Mouse (Mus musculus) ZHBTc4 (cell line): ENCODE results near the gene Csmd2.

Experiments
- DNase-seq: peaks from one replicate; pipeline ENCODE4 v3.0.0-alpha.2; 2011; ENCODE audit warnings: low read depth, low spot score

Csmd2 gene

DNA sequence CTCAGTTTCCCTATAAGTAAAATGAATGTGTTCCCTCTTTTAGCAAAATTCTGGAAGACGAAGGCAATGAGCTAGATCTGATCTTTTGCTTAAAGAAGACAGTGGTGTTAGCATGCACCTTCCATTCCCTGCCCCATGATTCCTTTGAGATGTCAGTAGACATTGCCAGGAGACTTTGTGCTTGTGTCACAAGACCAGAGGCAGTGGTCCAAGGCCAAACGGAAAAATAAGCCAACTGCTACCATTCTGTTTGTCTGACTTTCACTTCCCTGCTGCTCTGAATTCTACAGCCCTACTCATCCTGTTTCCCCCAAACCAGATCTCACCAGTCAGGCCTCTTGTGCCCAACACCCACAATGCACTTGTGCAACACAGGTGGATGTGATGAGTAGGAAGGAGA is 427.1 kb downstream of the Csmd2 start:
- DNase-seq, result no peak

DNA sequence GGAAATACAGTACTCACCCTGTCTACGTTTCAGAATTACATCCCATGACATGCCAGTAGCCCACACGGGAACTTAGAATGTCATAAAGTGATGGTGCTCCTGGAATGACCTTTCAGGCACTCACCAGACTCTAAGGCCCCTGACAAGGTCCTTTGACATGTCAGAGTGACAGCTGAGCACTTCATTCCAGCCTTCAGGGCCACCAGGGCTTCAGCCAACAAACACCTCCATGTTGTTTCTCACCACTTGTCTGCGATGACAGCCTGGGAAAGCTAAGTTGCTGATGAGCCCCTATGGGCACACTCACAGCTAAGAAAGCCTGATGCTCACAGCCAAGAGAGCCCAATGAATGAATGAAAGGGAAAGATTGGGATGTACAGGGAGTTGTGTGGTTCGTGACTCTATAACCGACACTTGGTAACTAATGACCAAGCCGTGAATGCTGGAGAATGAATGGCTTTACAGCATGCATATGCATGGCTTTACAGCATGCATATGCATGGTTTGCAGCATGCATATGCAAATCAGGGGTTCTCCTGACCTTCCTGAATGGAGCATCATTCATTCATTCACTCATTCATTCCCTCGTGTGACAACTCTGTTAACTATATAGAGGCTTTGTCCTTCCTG is 432.4 kb downstream of the Csmd2 start:
- no peak for DNase-seq

DNA sequence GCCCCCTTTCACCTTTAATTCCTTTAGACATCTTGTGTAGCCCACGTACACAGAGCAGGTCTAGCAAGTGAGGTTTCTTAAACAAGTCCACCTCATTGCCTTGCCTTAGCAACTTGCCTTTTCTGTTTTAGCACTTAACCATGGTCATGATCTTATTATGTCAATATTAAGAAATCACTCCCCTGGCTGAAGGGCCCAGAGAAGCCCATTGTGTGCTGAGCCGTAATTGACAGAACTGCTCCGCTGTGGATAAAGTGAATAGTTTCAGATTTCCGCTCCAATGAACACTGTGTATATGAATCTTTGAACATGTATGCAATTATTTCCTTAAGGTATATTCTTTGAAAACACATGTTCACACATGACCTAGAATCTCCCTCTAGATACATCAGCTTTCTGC is 434.8 kb downstream of the Csmd2 start:
- no peak for DNase-seq

DNA sequence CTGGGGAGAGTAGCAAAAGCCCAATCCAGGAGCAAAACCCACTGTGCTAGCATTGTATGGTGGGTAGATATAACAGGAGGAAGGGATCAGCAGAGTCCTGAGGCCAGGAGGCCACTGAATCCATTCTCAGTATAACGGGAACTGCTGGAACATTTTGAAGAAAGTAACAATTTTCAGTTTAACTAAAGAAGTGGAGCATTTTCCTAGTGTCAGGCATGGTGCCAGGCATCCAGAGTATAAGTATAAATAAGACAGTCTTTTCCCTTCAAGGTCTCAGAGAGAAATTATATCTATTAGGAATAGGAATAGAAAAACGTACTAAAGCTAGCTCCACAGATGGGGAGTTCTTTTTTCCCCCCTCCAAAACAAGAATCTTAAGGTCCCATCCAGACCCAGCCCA is 437.7 kb downstream of the Csmd2 start:
- DNase-seq, result no peak

DNA sequence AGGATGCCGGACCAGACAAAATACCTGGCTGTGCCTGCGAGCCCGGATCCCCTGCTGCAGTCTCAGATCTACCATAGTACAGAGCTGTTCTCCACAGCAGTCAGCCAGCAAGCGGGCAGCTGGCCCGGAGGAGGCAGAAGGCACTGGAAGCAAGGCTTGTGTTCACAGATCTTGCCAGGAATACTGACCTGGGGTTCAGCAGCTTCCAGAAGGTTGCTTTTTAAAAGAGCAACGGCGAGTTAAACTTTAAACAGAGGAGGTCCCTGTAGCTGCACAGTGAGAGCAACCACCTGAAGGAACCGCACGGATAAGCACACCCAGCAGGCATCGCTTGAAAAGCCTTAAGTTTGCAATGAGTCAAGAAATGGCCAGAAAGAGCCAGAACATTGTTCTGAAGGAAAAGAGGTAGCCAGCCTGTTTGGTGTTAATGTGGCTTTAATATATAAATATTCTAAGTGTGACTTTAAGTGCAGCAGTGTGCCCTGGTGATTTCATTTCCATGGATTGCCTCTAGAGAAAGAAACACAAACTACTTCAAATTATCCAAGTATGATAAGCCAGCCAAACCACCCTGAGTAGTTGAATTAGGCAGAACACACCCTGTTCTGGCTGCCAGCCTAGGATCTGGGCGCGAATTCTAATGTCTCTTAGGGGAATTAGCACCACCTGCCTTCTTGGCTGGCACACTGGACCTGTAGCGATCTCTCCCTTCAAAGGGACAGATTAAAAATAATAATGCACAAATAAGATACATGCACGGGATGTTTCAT is 439.8 kb downstream of the Csmd2 start:
- no peak for DNase-seq

DNA sequence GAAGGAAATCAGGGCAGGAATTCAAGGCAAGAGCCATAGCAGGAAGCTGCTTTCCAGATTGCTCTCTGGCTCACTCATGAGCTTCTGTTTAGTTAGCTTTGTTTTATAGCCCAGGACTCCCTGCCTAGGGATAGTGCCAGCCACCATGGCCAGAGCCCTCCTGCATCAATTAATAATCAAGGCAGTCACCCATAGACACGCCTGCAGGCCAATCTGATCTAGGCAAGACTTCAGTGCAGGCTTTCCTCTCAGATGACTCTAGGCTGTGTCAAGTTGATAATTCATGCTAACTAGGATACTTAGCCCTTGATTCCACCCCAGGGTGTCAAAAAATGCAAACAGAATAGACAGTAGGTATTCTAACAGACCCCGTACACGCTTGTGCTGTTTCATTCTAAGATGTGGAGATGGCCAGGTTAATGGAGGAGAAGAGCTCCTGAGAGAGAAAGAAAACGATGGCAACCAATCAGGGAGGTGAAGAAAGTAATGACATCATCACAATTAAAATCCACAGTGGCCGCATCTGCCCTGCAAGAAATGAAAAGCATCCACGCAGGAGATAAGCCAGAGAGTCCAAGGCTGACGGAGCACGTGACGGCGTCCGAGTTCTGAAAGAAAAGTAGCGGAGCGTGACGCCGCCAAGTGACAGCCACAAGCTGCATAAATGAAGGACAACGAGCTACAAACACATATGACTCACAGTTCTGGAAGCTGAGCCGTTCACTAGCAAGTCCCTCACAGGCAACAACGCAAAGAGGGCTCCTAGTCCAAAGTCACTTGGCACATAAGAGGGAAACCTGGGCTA is 440.8 kb downstream of the Csmd2 start:
- DNase-seq, result no peak

DNA sequence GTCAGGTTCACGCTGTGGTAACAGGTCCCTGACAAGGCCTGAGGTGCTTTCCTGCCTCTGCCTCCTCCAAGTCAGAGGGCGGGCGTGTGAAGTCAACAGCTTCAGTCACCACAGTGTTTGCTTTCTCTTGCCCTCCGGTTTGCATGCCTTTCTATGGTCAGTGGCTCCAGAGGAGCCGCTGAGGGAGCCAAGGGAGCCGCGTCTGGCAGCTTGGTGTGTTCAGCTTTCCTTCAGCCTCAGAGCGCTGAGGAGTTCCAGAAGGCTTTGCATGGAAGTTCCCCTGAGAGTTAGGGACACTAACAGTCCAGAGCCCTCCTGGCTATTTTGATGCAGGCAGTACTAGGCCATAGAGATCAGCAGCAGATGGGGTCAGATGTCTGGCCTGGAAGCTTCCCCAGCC is 441.9 kb downstream of the Csmd2 start:
- no peak for DNase-seq

DNA sequence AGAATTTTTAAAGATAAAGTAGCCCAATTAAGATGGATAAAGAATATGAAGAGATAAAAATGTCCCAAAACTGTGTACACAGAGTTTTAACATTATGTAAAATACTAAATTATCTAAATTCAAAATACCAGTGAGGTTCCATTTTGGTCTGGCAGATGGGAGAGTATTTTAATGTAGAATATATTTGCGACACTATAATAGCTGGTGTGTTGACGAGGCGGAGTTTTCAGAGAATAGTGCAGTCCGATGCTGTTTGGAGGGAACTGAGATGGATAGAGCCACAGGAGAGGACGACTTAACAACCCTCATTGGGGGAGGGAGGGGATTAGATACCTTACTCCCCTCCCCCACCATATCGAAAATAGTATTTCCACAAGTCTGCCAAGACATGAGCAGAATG is 452.9 kb downstream of the Csmd2 start:
- DNase-seq, result no peak

DNA sequence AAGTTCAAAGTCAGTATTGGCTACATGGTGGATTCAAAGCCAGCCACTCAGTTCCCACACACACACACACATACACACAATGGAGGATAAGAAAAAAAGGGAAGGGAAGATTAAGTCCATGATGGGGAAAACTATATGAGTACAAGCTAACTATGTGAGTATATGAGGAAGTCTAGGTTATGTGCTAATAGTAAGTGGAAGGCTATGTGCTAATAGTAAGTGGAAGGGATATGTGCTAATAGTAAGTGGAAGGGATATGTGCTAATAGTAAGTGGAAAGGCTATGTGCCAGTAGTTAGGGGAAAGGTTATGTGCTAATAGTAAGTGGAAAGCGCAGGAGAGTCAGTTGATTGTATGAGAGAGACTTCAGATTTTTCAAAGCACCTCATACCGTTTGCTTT is 453.6 kb downstream of the Csmd2 start:
- no peak for DNase-seq

DNA sequence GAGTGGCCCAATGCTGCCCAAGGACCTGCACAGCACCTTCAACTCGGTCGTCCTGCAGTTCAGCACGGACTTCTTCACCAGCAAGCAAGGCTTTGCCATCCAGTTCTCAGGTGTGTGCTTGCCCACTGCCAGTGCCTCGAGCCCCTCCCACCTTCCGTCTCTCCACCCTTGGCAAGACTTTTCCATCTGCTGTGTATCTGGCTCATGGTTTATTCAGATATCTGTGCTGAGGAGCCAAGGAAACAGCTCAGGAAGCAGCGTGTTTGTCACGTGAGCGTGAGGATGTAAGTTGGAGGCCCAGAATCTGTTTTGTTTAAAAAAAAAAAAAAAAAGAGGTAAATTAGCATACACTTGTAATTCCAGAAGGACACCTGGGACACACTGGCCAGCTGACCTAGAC is 455.1 kb downstream of the Csmd2 start:
- DNase-seq, result no peak

DNA sequence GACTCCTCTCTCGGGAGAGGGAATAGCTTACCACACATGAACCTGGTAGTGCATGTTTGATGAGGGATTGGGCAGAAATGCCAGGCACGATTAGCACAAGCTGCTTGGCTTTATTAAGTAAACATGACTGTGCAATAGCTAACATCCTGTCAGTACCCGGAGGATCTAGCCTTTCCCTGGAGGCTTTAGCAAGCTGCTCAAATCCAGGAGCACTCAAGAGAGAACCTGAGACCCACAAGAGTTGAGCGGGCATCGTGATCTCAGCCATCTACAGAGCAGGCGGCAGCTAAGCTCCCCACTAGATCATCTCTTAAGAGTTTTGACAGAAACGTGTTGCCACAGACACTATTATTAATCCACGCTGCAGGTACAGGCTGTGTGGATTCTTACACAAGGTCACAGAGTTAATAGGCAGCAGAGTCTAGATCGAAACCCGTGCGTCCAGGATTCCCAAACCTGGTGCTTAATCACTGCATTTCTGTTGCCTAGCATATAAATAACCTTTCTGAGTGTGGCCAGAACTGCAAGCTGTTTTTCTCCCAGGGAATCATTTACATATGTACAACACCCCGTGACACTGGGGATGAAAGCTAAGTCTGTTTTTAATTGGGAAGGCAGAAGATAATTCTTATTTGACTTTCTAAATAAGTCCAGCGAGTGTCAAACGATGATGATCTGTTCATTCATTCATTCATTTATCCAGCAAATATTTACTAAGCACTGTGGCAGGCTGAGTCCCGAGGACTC is 458.0 kb downstream of the Csmd2 start:
- no peak for DNase-seq

DNA sequence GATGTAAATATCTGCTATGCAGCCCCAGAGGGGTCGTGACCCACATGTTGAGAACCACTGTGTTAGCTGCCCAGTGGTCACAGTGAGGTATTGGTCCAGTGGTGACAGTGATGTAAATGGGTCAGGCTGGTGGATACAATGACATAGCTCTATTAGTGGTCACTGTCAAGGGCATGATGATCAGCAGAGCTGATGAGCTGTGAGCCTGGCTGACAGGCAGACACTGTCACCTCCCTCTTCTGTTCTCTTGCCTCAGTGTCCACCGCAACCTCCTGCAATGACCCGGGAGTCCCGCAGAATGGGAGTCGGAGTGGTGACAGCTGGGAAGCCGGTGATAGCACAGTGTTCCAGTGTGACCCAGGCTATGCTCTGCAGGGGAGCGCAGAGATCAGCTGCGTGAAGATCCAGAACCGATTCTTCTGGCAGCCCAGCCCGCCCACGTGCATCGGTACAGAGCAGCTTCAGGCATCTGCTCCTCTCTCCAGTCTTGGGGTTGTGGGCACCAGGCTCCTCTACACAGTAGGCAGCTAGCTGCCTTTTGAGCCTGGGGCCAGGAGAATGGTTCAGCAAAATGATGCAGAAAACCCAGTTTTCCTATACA is 461.3 kb downstream of the Csmd2 start:
- no peak for DNase-seq

DNA sequence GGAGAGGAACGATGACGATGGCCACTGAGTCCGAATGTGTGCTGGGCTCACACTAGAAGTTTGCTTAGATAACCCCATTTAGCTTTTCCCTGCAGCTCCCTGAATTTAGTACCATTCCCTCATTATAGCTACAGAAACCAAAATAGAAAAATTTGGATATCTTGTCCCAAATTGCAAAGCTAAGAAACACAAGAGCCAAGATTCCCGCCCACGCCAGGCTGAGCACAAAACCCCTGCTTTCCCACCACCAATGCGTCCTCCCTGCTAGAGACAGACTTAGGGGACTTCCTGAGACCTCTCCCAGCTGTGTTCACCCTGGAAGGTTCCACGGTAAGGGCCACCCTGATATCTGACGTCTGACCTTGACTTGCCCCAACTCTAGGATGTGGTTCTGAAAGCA is 462.5 kb downstream of the Csmd2 start:
- DNase-seq, result no peak

DNA sequence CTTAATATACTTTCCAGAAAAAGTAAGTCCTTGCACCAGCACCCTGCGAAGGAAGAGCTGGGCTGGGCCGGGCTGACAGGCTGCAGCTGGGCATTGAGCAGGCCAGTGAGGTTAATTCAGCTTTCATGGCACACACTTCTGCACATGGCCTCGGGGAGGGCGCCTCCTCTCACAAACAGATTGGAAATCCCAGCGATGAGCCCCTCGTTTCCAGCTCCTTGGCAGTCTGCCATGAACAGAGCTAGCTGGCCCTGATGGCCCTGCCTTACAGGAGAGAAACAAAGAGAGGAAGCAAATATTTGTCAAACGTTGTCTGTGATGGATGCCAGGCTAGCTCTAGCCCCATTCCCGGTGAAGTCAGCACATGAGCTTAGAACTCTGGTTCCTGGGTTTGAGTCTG is 463.3 kb downstream of the Csmd2 start:
- no peak for DNase-seq

DNA sequence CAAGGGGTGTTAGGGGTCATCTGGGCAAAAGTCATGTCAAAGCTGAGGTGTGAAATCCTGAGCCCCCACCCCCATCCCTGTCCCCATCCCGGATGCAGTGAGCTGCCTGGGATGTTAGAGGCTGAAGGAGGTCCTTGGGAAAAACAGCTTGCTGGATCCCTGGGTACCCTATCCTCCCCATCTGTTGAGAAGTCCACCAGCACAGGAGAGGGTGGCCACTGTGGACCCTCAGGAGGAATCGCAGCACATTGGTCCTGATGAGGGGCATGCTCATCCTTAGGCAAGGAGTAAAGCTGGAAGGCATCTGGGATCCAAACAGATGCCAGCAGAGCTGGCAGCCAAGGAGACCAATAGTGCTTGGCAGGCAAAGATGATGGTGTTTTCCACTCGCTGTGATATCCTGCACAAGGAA is 463.7 kb downstream of the Csmd2 start:
- DNase-seq, result no peak

DNA sequence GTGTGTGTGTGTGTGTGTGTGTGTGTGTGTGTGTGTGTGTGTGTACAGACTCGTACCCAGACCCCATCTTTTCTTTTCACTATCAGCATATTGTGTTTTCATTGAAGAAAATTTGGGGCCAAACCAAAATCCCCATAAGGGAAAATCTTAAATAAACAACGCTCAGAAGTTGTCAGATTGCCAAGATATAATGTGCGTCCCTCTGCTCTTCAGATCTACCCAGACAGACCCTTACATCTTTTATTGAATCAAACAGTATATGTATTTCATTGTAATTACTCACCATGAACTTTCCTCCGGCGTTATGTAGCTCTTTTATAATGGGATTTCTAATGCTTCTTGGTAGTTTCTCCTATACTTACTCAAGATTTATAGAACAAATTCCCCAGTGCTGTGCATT is 479.1 kb downstream of the Csmd2 start:
- DNase-seq, result no peak

DNA sequence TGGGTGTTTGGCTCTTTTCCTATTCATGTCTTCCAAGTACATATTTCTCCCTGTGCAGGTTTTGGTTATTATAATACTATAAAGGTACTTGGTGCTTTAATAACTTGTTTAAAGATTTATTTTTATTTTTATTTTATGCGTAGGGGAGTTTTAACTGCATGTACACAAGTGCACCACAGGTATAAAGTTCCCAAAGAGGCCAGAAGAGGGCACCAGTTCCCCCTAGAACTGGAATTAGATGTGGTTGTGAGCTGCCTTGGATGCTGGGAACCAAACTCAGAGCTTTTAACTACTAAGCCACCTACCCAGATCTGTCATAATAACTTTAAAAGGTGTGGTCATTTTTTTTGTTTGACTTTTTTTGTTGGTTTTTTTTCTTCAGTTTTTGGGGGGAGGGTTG is 480.4 kb downstream of the Csmd2 start:
- peak; percentile 32 for DNase-seq

DNA sequence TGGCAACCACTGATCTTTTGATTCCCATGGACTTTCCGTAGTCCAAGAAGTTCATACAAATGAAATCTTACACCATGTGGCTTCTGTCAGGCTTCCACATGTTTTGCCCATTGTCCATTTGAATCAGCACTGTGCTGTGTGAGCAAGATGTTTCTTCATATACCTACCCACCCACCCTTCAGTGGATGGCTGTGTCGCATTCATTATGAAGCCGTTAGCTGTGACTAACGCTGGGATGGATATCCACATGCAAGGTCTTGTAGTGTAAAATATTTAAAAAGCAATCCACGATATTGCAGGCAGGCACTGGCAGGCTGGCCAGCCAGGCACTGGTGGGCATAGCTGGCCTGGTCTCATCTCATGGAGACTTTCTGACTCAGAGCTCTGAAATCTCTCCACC is 488.6 kb downstream of the Csmd2 start:
- DNase-seq, result no peak

DNA sequence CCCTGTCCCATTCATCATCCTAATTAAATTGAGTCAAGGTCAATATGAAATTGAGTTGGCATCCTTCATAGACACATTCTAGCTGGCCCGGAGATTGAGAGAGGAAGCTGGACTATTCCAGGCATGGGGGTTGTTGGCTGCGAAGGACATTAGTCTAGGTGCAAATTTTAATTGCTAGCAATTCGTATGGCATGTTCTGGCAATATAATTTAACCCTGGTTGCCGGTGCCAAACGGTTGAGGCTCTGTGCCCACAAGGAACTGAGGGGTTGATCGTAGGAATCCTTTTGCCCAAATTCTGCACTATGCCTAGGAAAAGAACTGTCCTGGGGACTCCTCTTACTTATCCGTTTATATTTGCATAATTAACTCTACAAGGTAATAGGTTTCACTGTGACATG is 496.2 kb downstream of the Csmd2 start:
- DNase-seq, result no peak

DNA sequence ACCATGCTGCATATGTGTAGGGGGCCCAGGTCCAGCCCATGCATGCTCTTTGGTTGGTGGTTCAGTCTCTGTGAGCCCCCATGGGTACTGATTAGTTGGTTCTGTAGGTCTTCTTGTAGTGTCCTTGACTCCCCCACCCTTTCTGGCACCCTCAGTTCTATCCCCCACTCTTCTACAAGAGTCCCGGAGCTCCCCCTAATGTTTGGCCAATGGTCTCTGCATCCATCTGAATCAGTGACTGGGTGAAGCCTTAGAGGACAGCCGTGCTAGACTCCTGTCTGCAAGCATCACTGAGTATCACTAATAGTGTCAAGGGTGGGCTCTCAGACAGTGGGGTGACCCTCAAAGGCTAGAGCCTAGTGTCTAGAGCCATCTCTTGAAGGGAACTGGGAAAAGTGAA is 497.0 kb downstream of the Csmd2 start:
- no peak for DNase-seq

DNA sequence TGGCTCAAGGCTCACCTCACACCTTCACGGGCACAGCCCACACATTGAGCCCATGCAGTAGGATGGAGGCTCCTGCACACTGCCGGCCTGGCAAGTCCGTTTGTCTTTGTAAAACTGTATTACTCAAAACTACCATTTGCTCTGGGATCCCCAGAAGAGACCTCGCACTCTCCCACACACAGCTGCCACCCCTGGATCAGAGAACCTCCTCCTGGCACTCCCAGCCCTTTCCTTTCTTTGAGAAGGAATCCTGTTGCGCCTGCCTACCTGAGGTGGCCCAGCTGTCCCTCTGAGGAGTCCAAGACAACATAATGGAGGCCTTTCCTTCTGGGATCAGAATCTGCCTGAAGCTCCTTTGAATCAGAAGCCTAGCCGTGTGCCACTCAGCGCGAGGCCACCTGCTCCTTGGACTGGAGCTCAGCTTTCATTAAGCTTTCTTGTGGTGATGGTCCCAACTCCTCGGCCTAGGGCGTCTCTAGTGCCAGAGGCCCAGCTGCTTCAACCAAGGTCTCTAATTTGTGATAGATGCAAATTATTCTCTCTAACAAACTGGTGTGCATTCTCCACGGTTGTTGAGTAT is 502.0 kb downstream of the Csmd2 start:
- DNase-seq, result no peak
